Mouse (Mus musculus): ENCODE results near the gene Tmem8b.

GRCm38 (mm10) chr4:43733186-43733585 lies 64.4 kb downstream of the Tmem8b start:
- TF ChIP-seq ZC3H11A (IDR thresholded peaks at IDR 0.05; ENCODE audit: borderline replicate concordance, low read depth, low read length) (no peak), MAFK (IDR thresholded peaks at IDR 0.05; ENCODE audit: insufficient read depth, low read depth, low read length) (no peak), ZNF384 (IDR thresholded peaks at IDR 0.05; ENCODE audit: low read depth, low read length) (no peak)

Data from ES-E14 (cell line).